Mouse (Mus musculus): Measurements from ENCODE around the gene Itpr2.

- TF ChIP-seq POLR2A (IDR thresholded peaks at IDR 0.05; ENCODE audit: borderline replicate concordance, low read depth, low read length) (no peak), CTCF (IDR thresholded peaks at IDR 0.05; ENCODE audit: low read depth, low read length) (no peak)
Measured at GRCm38 (mm10) chr6:146342995-146343394, 159.0 kb downstream of the Itpr2 start.
